Mouse (Mus musculus) intestine, embryonic 15.5 days (tissue): Measurements from ENCODE around the gene Il16. TPM values are rescaled to one million over a fixed set of nuclear protein-coding genes. Genes with fewer than 3 reads are reported as not detected.

Experiments
- ATAC-seq: fragments of 200-750 bp; cut with Nextera tagmentation; 2 replicates; pipeline ENCODE4 v1.8.0; 2017; ENCODE audit warnings: moderate TSS enrichment, moderate library complexity
- H3K27ac ChIP-seq: fragments of 300-500 bp; sonication (generic); 2 replicates; pipeline ENCODE4 v1.5.1; 2015; ENCODE audit warnings: mild to moderate bottlenecking, inconsistent platforms
- H3K27me3 ChIP-seq: fragments of 300-500 bp; sonication (generic); replicated peaks from 2 replicates; pipeline ENCODE4 v1.6.1; 2015; ENCODE audit warnings: inconsistent platforms
- H3K36me3 ChIP-seq: fragments of 300-500 bp; sonication (generic); 2 replicates; pipeline ENCODE4 v1.6.1; 2015; ENCODE audit warnings: inconsistent platforms
- H3K4me1 ChIP-seq: fragments of 300-500 bp; sonication (generic); replicated peaks from 2 replicates; pipeline ENCODE4 v1.6.1; 2015; ENCODE audit warnings: inconsistent platforms
- H3K4me2 ChIP-seq: fragments of 300-500 bp; sonication (generic); replicated peaks from 2 replicates; pipeline ENCODE4 v1.6.1; 2015; ENCODE audit warnings: mild to moderate bottlenecking, inconsistent platforms
- H3K4me3 ChIP-seq: fragments of 300-500 bp; sonication (generic); replicated peaks from 2 replicates; pipeline ENCODE4 v1.5.1; 2015; ENCODE audit warnings: inconsistent platforms
- H3K9ac ChIP-seq: fragments of 300-500 bp; sonication (generic); 2 replicates; pipeline ENCODE4 v1.6.1; 2015; ENCODE audit warnings: inconsistent platforms
- H3K9me3 ChIP-seq: fragments of 300-500 bp; sonication (generic); 2 replicates; pipeline ENCODE4 v1.6.1; 2016; ENCODE audit warnings: inconsistent platforms
- WGBS: fragments of 180-500 bp; shearing (Covaris S2); methylation state at CpG from one replicate; pipeline ENCODE4 v1.1.7; 2015; 5-methylcytosine and 5-hydroxymethylcytosine counted together
- polyA plus RNA-seq: library from polyadenylated mRNA; unstranded; fragments of >200 nt; fragmentation: Nextera tagmentation; extraction: Ambion mirVana; gene quantifications from 2 replicates; pipeline ENCODE4 v1.2.1, GENCODE M21; 2015

Il16 gene
- polyA plus RNA-seq, 1 experiment from 2014 or later: 4.5 TPM

- H3K4me3 ChIP-seq: no peak overlapping the region
- no peaks in the 10 kb centered on the region for H3K27me3 ChIP-seq
- no peaks in the 10 kb centered on the region for H3K36me3 ChIP-seq
- H3K9me3 ChIP-seq: no peaks in the 10 kb centered on the region
- H3K4me1 ChIP-seq: no peaks in the 10 kb centered on the region
- ATAC-seq: no peak; the same call in 1 of the 2 replicates
- no peak overlapping the region for H3K4me2 ChIP-seq
- H3K9ac ChIP-seq: no peak overlapping the region
- 61% methylated on average over 1 of the region's 1 CpGs for WGBS
- H3K27ac ChIP-seq: no peak overlapping the region
Observed at GRCm38 (mm10) chr7:83611886-83612285, 133.6 kb downstream of the Il16 start.

GRCm38 (mm10) chr7:83609891-83610290, 135.6 kb downstream of the Il16 start:
- Histone ChIP-seq H3K9me3 (no peaks in the 10 kb centered on the region), H3K9ac (no peak overlapping the region), H3K4me1 (no peaks in the 10 kb centered on the region), H3K27ac (no peak overlapping the region), H3K4me3 (no peak overlapping the region), H3K4me2 (no peak overlapping the region), H3K36me3 (no peaks in the 10 kb centered on the region), H3K27me3 (no peaks in the 10 kb centered on the region)
- 94% methylated on average over 4 of the region's 4 CpGs for WGBS
- no peak for ATAC-seq

- Histone ChIP-seq H3K9me3 (no peaks in the 10 kb centered on the region), H3K4me2 (no peak overlapping the region), H3K36me3 (no peaks in the 10 kb centered on the region), H3K4me3 (no peak overlapping the region), H3K27ac (no peak overlapping the region), H3K9ac (no peak overlapping the region), H3K27me3 (no peaks in the 10 kb centered on the region), H3K4me1 (no peaks in the 10 kb centered on the region)
- no peak for ATAC-seq
- 94% methylated on average over 2 of the region's 2 CpGs for WGBS
Observed at GRCm38 (mm10) chr7:83606796-83607195, 138.7 kb downstream of the Il16 start.

GRCm38 (mm10) chr7:83604180-83604944, 141.2 kb downstream of the Il16 start:
- H3K4me2 ChIP-seq: no peak overlapping the region
- 84% methylated on average over 7 of the region's 7 CpGs for WGBS
- H3K27ac ChIP-seq: no peak overlapping the region
- no peaks in the 10 kb centered on the region for H3K36me3 ChIP-seq
- no peak for ATAC-seq
- no peaks in the 10 kb centered on the region for H3K4me1 ChIP-seq
- no peaks in the 10 kb centered on the region for H3K9me3 ChIP-seq
- H3K9ac ChIP-seq: no peak overlapping the region
- H3K4me3 ChIP-seq: no peak overlapping the region
- no peaks in the 10 kb centered on the region for H3K27me3 ChIP-seq

GRCm38 (mm10) chr7:83599913-83600286, 145.6 kb downstream of the Il16 start:
- Histone ChIP-seq H3K27me3 (no peaks in the 10 kb centered on the region), H3K9ac (no peak overlapping the region), H3K4me3 (no peak overlapping the region), H3K4me2 (no peak overlapping the region), H3K27ac (no peak overlapping the region), H3K4me1 (no peaks in the 10 kb centered on the region), H3K36me3 (no peaks in the 10 kb centered on the region), H3K9me3 (no peaks in the 10 kb centered on the region)
- ATAC-seq: no peak
- 67% methylated on average over 8 of the region's 8 CpGs for WGBS

- Histone ChIP-seq H3K4me2 (no peak overlapping the region), H3K36me3 (no peaks in the 10 kb centered on the region), H3K27ac (no peak overlapping the region), H3K9ac (no peak overlapping the region), H3K4me1 (no peaks in the 10 kb centered on the region), H3K4me3 (no peak overlapping the region), H3K9me3 (no peaks in the 10 kb centered on the region), H3K27me3 (no peaks in the 10 kb centered on the region)
- ATAC-seq: peak; percentile 89
- WGBS: 69% methylated on average over 13 of the region's 13 CpGs
Observed at GRCm38 (mm10) chr7:83598997-83599912, 146.3 kb downstream of the Il16 start.

GRCm38 (mm10) chr7:83597063-83597462, 148.5 kb downstream of the Il16 start:
- no peak for ATAC-seq
- no peaks in the 10 kb centered on the region for H3K36me3 ChIP-seq
- H3K4me1 ChIP-seq: no peaks in the 10 kb centered on the region
- H3K27ac ChIP-seq: no peak overlapping the region
- no peaks in the 10 kb centered on the region for H3K27me3 ChIP-seq
- H3K9ac ChIP-seq: no peak overlapping the region
- H3K4me2 ChIP-seq: no peak overlapping the region
- 87% methylated on average over 3 of the region's 3 CpGs for WGBS
- H3K4me3 ChIP-seq: no peak overlapping the region
- H3K9me3 ChIP-seq: no peaks in the 10 kb centered on the region

GRCm38 (mm10) chr7:83594056-83594455, 151.5 kb downstream of the Il16 start:
- Histone ChIP-seq H3K4me3 (no peak overlapping the region), H3K4me2 (no peak overlapping the region), H3K4me1 (no peaks in the 10 kb centered on the region), H3K27ac (no peak overlapping the region), H3K27me3 (no peaks in the 10 kb centered on the region), H3K9me3 (no peaks in the 10 kb centered on the region), H3K9ac (no peak overlapping the region), H3K36me3 (no peaks in the 10 kb centered on the region)
- ATAC-seq: no peak
- 78% methylated on average over 3 of the region's 3 CpGs for WGBS

Other genes starting within 250 kb of the Il16 start
- gene Tmc3, start 160.8 kb downstream of the Il16 start, polyA plus RNA-seq: 0.90 and 1.1 TPM in 2 replicates
- gene Stard5, start 113.8 kb downstream of the Il16 start, polyA plus RNA-seq: 50.5 and 52.3 TPM in 2 replicates
- gene Cfap161, start 49.2 kb upstream of the Il16 start, polyA plus RNA-seq: 0.13 TPM in 1 of 2 replicates, not detected in the other
- gene Tlnrd1, start 138.6 kb upstream of the Il16 start, polyA plus RNA-seq: 13.6 and 13.7 TPM in 2 replicates
- 91.2 and 108 TPM in 2 replicates for gene Mesd, start 138.7 kb upstream of the Il16 start, polyA plus RNA-seq